Mouse (Mus musculus): ENCODE measurements around the gene Atrnl1.

The Atrnl1 gene

GRCm38 (mm10) chr19:57610476-57611261 is at the start of gene Atrnl1:
Gene Atrnl1 (plus strand): TSS chr19:57611034.
- peak; percentile 79 to 88 for DNase-seq (ENCODE audit: low spot score in 2 of 2)

- no peak for DNase-seq (ENCODE audit: low spot score in 2 of 2)
Measured at GRCm38 (mm10) chr19:57561486-57561885, 49.3 kb upstream of the Atrnl1 start.

- DNase-seq (ENCODE audit: low spot score in 2 of 2): no peak
Measured at GRCm38 (mm10) chr19:57569040-57569439, 41.8 kb upstream of the Atrnl1 start.

GRCm38 (mm10) chr19:57572360-57573237 is 38.2 kb upstream of the Atrnl1 start:
- no peak for DNase-seq (ENCODE audit: low spot score in 2 of 2)

GRCm38 (mm10) chr19:57573470-57573869 is 37.4 kb upstream of the Atrnl1 start:
- DNase-seq (ENCODE audit: low spot score in 2 of 2): no peak

GRCm38 (mm10) chr19:57575027-57575426 is 35.8 kb upstream of the Atrnl1 start:
- no peak for DNase-seq (ENCODE audit: low spot score in 2 of 2)

GRCm38 (mm10) chr19:57576836-57577235 is 34.0 kb upstream of the Atrnl1 start:
- no peak for DNase-seq (ENCODE audit: low spot score in 2 of 2)

DNA sequence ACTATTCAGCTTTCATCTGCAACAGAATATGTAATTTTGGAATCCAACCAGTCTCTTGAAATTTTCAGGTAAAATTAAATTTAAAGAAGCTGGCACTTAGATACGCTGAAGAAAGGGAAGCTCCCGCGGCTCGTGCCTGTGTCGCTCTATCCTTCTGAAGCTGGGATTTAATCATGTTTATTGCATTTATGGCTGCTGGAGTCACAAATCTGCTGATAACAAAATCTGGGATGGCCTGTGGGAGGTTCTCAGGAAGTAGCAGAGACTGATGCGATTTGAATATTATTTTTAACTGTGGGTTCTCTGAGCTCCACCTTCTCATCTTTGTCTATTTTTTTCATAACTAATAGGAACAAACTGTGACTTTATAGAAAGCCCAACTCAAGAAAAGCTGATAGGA is 33.6 kb upstream of the Atrnl1 start:
- no peak for DNase-seq (ENCODE audit: low spot score in 2 of 2)

- no peak for DNase-seq (ENCODE audit: low spot score in 2 of 2)
Measured at GRCm38 (mm10) chr19:57580962-57581361, 29.9 kb upstream of the Atrnl1 start.

DNA sequence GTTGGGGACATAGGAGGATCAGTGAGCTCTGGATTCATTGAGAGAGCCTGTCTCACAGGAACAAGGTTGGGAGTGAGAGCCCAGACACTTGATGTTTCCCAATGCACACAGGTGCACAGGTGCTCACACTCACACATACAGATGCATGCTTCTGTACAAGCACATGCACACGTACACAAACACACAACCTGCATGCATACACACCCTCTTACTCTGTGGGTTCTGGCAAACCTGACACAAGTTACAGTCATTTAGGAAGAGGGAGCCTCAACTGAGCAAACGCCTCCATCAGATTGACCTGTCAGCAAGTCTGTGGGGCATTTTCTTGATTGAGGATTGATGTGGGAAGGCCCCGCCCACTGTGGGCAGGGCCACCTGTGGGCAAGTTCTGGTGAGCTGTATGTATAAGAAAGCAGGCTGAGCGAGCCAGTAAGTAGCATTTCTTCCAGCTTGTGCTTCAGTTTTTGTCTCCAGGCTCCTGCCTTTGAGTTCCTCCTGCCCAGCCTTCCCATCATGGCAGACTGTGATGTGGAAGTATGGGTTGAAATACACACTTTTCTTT is 25.5 kb upstream of the Atrnl1 start:
- no peak for DNase-seq (ENCODE audit: low spot score in 2 of 2)

- DNase-seq (ENCODE audit: low spot score in 2 of 2): peak in 1 of 2 experiments; percentile 14
Measured at GRCm38 (mm10) chr19:57586172-57586571, 24.7 kb upstream of the Atrnl1 start.

- no peak for DNase-seq (ENCODE audit: low spot score in 2 of 2)
Measured at GRCm38 (mm10) chr19:57589516-57589915, 21.3 kb upstream of the Atrnl1 start.

DNA sequence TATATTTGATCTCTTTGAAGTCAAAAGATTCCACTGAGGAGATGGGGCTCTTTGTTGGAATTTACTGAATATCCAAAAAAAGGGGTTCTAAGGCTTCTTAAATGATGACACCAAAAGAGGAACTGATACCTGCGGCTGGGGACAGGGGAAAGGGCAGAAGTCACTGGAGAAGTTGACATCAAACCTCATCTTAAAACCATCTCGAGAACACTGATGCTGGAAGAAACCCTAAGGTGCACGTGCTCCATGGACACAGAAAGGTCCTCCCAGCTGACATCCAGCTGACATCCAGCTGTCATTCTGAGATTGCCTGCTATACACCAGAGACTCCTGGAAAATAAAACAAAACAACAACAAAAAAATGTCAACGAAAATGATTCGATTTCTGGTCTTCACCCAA is 19.9 kb upstream of the Atrnl1 start:
- DNase-seq (ENCODE audit: low spot score in 2 of 2): no peak

- DNase-seq (ENCODE audit: low spot score in 2 of 2): no peak
Measured at GRCm38 (mm10) chr19:57591631-57592030, 19.2 kb upstream of the Atrnl1 start.

DNA sequence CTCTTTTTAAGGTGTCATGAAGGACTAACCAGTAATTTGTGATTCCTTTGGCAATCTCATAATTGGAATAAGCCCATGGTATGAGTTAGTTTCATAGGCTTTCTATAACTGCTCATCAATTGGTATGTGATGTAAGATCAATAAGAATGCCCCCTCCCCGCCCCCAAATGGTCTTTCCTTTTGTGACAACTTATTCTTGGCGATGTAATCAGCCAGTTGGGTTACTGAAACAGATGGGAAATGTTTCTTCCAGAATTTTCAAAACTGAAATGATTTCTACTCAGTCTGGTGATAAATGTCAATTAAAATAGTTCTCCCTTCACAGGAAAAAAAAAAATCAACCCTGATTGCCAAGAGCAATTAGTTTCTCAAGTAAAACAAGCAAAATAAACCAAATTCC is 18.5 kb upstream of the Atrnl1 start:
- DNase-seq (ENCODE audit: low spot score in 2 of 2): no peak

- DNase-seq (ENCODE audit: low spot score in 2 of 2): no peak
Measured at GRCm38 (mm10) chr19:57599126-57599525, 11.7 kb upstream of the Atrnl1 start.

GRCm38 (mm10) chr19:57600233-57600929 is 10.5 kb upstream of the Atrnl1 start:
- no peak for DNase-seq (ENCODE audit: low spot score in 2 of 2)

DNA sequence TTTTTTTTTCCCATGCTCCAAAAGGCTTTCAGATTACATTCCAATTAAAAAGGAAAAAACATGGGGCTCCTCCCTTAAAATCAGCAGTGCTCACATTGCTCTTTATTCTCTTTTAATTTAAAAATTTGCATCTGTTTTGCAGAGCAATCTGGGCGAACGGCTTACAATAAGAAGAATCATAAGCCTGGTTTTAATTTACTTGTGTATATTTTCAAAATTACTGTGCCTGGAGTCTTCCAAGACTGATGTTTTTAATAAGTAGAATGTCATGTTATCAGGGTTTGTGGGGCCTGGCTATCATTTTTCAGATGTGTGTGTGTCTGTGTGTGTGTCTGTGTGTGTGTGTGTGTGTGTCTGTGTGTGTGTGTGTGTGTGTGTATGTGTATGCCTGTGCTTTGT is 9.9 kb upstream of the Atrnl1 start:
- DNase-seq (ENCODE audit: low spot score in 2 of 2): no peak

DNA sequence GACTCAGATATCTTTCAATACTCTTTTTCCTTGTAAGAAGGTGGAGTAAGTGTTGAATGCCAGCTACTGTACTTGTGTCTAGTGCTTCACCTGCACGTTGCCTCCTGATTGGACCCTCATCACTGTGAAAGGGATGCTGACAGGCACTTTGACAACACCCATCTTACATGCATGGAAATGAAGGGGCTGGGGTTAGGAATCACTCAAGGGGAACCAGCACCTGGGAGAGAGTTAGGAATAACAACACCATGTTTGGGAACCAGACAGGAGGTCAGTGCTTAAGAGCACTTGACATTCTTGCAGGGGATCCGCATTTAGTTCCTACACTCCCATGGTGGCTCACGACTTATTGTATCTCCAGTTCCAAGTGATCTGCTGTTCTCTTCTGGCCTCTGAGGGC is 7.2 kb upstream of the Atrnl1 start:
- no peak for DNase-seq (ENCODE audit: low spot score in 2 of 2)

DNA sequence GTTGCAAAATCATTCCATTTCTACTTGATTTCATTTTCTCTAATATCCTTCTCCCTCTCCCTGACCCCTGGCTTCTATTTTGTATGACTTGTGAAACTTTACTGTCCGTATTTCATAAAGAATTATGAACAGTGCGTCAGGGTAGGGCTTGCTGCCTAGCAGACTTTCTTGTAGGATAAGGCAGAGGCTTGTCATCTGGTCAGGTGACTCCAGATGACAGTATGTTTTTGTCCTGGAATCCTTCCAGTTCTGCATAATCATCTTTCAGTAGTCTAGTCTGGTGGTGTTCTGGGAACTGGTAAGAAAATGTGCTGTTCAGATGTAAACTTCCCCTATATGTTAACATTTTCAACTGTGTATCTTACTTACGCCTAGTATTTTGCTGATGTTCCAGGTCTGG is 4.9 kb upstream of the Atrnl1 start:
- DNase-seq (ENCODE audit: low spot score in 2 of 2): no peak

DNA sequence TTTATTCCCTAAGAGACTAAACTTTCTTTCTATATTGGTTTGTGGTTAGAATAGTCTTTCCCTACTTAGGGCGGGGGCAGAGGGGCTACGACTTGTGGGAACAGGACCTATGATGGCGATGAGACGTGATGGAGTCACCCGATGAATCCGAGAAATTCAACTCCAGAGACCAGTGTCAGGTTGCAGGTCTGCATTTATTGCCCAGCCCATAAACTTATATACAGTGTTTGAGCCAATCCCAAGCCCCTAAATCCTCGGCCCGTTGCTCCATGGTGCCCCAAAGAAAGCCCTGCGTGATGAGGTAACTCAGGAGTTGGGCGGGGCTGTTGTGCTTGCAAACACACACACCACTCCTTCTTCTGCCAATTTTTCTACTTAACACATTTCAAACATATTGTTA is 4.5 kb upstream of the Atrnl1 start:
- no peak for DNase-seq (ENCODE audit: low spot score in 2 of 2)
